Mouse (Mus musculus): Measurements from ENCODE around the gene Runx2. TPM values are rescaled to one million over a fixed set of nuclear protein-coding genes. Genes with fewer than 3 reads are reported as not detected.

Runx2 gene
- total and polyA plus RNA-seq, 2 experiments from 2014 or later, result 0.59 to 1.8 TPM

DNA sequence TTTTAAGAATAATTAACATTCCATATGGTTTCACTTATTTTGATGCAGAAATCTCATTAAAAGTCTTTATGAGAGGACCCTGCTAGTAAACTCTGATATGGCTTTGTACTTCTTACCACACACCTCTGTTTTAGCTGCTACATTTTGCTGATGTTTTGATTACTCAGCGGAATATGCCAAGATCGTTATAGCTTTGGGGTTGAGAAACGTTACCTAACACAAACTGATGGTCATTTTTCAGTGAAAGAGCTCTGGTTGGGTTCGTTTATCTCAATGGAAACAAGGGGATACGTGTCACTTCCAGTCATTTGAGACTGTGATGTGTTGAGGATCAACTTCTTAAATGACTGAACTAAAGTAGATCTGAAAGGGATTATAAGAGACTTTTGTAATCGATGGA is 203.8 kb downstream of the Runx2 start:
- WGBS, result 75% methylated on average over 6 of the region's 6 CpGs
- Histone ChIP-seq H3K27ac (ENCODE audit: low read depth, low read length) (no peak overlapping the region), H3K9me3 (ENCODE audit: low read length) (no peaks in the 10 kb centered on the region), H3K36me3 (ENCODE audit: insufficient read depth, low read length) (no peaks in the 10 kb centered on the region), H3K4me3 (ENCODE audit: low read depth, low read length) (no peak overlapping the region), H3K4me1 (ENCODE audit: insufficient read depth, low read length) (no peaks in the 10 kb centered on the region), H3K27me3 (ENCODE audit: insufficient read depth, low read length) (no peaks in the 10 kb centered on the region), H3K9ac (replicated peaks; ENCODE audit: low read length, poor library complexity, severe bottlenecking) (no peak overlapping the region), H3K4me2 (ENCODE audit: low read depth, low read length, poor library complexity, severe bottlenecking) (no peak overlapping the region)
- TF ChIP-seq CTCF (IDR thresholded peaks at IDR 0.05), result no peak
- no peak for ATAC-seq (ENCODE audit: low FRiP score)
- no peak for DNase-seq (ENCODE audit: low spot score)

DNA sequence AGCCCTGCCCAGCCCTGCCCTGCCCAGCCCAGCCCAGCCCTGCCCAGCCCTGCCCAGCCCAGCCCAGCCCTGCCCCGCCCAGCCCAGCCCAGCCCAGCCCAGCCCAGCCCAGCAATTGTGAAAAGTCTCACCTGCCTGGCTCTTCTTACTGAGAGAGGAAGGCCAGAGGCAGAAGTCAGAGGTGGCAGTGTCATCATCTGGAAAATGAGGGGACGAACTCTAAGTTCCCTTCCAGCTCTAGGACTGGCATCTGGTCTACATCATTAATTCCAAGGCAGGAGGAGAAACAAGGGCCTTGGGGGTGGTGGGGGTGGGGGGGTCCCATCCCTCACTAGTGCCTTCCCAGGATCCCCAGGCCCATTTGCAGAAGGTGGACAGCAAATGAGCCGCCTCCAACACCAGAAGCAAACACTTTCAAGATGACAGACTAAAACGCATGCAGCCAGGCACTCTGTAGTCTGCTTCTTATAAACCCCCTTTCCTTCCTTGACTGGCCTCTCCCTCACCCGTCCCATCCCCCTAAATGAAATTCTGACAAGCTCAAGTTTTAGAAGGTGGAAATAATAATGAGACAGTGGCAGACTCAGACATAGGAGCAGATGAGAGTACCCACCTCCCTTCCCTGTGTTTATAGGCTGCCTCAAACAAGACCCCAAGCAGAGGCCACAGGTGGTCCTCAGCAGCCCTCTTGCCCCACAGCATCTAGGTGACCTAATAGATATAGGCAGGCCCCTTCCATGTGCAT is 204.5 kb downstream of the Runx2 start:
- no peak for ATAC-seq (ENCODE audit: low FRiP score)
- H3K9ac ChIP-seq (replicated peaks; ENCODE audit: low read length, poor library complexity, severe bottlenecking), result no peak overlapping the region
- H3K4me2 ChIP-seq (ENCODE audit: low read depth, low read length, poor library complexity, severe bottlenecking), result no peak overlapping the region
- no peak overlapping the region for H3K27ac ChIP-seq (ENCODE audit: low read depth, low read length)
- H3K9me3 ChIP-seq (ENCODE audit: low read length), result no peaks in the 10 kb centered on the region
- no peak overlapping the region for H3K4me3 ChIP-seq (ENCODE audit: low read depth, low read length)
- 78% methylated on average over 5 of the region's 5 CpGs for WGBS
- no peaks in the 10 kb centered on the region for H3K4me1 ChIP-seq (ENCODE audit: insufficient read depth, low read length)
- no peaks in the 10 kb centered on the region for H3K27me3 ChIP-seq (ENCODE audit: insufficient read depth, low read length)
- H3K36me3 ChIP-seq (ENCODE audit: insufficient read depth, low read length), result no peaks in the 10 kb centered on the region
- no peak for DNase-seq (ENCODE audit: low spot score)
- TF ChIP-seq CTCF (IDR thresholded peaks at IDR 0.05), result no peak

DNA sequence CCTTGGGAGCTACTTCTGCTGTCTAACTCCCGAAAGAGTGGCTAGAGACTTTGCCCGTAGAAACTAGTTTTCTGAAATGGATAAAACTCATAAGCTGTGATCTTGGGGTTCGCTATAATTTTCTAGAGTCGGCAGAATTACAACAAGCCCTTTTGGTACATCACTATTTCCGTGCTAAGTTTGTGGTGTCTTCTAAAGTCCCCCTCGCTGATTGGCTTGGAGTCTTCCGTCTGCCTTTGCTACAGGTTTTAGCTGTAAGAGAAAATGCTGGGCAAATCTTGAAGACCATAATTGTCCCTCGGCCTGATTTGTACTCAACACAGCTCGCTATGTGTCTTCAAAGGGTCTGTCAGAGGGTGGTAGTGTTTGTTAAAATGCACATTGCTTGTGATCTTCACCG is 205.2 kb downstream of the Runx2 start:
- H3K9ac ChIP-seq (replicated peaks; ENCODE audit: low read length, poor library complexity, severe bottlenecking), result no peak overlapping the region
- H3K36me3 ChIP-seq (ENCODE audit: insufficient read depth, low read length), result no peaks in the 10 kb centered on the region
- 84% methylated on average over 10 of the region's 10 CpGs for WGBS
- H3K4me3 ChIP-seq (ENCODE audit: low read depth, low read length), result no peak overlapping the region
- no peak for TF ChIP-seq CTCF (IDR thresholded peaks at IDR 0.05)
- no peaks in the 10 kb centered on the region for H3K9me3 ChIP-seq (ENCODE audit: low read length)
- no peak for ATAC-seq (ENCODE audit: low FRiP score)
- no peaks in the 10 kb centered on the region for H3K27me3 ChIP-seq (ENCODE audit: insufficient read depth, low read length)
- H3K4me2 ChIP-seq (ENCODE audit: low read depth, low read length, poor library complexity, severe bottlenecking), result no peak overlapping the region
- no peak for DNase-seq (ENCODE audit: low spot score)
- no peaks in the 10 kb centered on the region for H3K4me1 ChIP-seq (ENCODE audit: insufficient read depth, low read length)
- no peak overlapping the region for H3K27ac ChIP-seq (ENCODE audit: low read depth, low read length)

DNA sequence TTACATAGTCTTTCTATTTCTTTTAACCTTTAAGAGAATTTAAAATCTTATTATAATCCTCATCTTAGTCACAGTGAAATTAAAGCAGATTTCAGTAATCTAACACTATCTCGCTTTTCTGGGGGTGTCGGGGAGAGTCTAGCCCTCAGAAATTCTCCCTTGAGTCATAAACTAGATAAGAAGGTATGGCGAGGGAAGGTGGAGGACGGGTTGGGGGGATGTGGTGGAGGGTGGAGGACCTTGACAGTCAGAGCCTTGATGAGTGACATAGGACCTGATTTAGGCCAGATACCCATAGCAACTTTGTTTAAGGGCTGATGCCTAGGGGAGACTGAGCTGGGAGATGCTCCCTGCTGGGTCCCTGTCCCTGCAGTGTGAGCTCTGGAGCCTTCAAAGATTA is 205.7 kb downstream of the Runx2 start:
- Histone ChIP-seq H3K4me1 (ENCODE audit: insufficient read depth, low read length) (no peaks in the 10 kb centered on the region), H3K9me3 (ENCODE audit: low read length) (no peaks in the 10 kb centered on the region), H3K9ac (replicated peaks; ENCODE audit: low read length, poor library complexity, severe bottlenecking) (no peak overlapping the region), H3K27ac (ENCODE audit: low read depth, low read length) (no peak overlapping the region), H3K4me3 (ENCODE audit: low read depth, low read length) (no peak overlapping the region), H3K36me3 (ENCODE audit: insufficient read depth, low read length) (no peaks in the 10 kb centered on the region), H3K4me2 (ENCODE audit: low read depth, low read length, poor library complexity, severe bottlenecking) (no peak overlapping the region), H3K27me3 (ENCODE audit: insufficient read depth, low read length) (no peaks in the 10 kb centered on the region)
- no peak for TF ChIP-seq CTCF (IDR thresholded peaks at IDR 0.05)
- no peak for DNase-seq (ENCODE audit: low spot score)
- WGBS, result 83% methylated on average over 4 of the region's 4 CpGs
- no peak for ATAC-seq (ENCODE audit: low FRiP score)

DNA sequence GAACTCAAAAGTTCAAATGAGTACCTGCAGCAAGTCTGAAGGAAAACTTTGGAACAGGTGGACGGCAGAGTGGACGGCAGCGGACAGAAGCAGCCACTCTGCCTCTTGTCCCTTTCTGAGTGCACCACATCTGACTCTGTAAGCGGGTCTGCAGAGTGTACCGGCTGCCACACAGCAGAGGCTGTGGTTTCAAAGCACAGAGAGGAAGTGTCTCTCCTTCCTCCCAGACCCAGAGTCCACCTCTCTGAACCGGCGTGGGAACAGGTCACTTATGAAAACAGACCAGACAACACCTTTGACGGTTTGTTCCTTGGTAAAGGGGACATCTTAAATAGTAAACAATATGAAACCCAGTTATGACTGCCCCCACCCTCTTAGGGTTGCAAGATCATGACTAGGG is 207.2 kb downstream of the Runx2 start:
- no peak overlapping the region for H3K4me2 ChIP-seq (ENCODE audit: low read depth, low read length, poor library complexity, severe bottlenecking)
- H3K27ac ChIP-seq (ENCODE audit: low read depth, low read length), result no peak overlapping the region
- no peak overlapping the region for H3K9ac ChIP-seq (replicated peaks; ENCODE audit: low read length, poor library complexity, severe bottlenecking)
- H3K9me3 ChIP-seq (ENCODE audit: low read length), result no peaks in the 10 kb centered on the region
- 87% methylated on average over 8 of the region's 8 CpGs for WGBS
- H3K4me3 ChIP-seq (ENCODE audit: low read depth, low read length), result no peak overlapping the region
- TF ChIP-seq CTCF (IDR thresholded peaks at IDR 0.05), result no peak
- DNase-seq (ENCODE audit: low spot score), result no peak
- ATAC-seq (ENCODE audit: low FRiP score), result no peak
- no peaks in the 10 kb centered on the region for H3K36me3 ChIP-seq (ENCODE audit: insufficient read depth, low read length)
- H3K27me3 ChIP-seq (ENCODE audit: insufficient read depth, low read length), result no peaks in the 10 kb centered on the region
- H3K4me1 ChIP-seq (ENCODE audit: insufficient read depth, low read length), result no peaks in the 10 kb centered on the region

DNA sequence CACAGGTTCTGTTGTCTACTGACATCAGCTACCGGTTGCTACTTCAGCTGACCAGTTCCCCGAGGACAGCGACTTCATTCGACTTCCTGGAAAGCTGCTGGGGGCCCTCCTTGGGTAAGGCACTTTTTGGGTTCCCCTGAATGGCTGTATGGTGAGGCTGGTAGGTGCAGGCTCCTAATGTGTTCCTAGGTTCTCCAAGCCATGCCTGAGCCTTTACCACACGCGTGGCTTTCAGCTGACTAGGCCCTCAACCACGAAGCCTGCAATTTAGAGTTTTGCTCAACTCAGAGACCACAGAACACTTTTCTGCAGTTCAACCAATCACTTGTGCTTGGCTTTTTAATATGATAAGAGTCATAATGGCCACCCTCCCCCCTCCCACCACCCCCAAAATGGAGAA is 208.4 kb downstream of the Runx2 start:
- no peaks in the 10 kb centered on the region for H3K36me3 ChIP-seq (ENCODE audit: insufficient read depth, low read length)
- no peak overlapping the region for H3K27ac ChIP-seq (ENCODE audit: low read depth, low read length)
- H3K9me3 ChIP-seq (ENCODE audit: low read length), result no peaks in the 10 kb centered on the region
- ATAC-seq (ENCODE audit: low FRiP score), result no peak
- H3K9ac ChIP-seq (replicated peaks; ENCODE audit: low read length, poor library complexity, severe bottlenecking), result no peak overlapping the region
- no peak for TF ChIP-seq CTCF (IDR thresholded peaks at IDR 0.05)
- H3K27me3 ChIP-seq (ENCODE audit: insufficient read depth, low read length), result no peaks in the 10 kb centered on the region
- H3K4me1 ChIP-seq (ENCODE audit: insufficient read depth, low read length), result no peaks in the 10 kb centered on the region
- H3K4me2 ChIP-seq (ENCODE audit: low read depth, low read length, poor library complexity, severe bottlenecking), result no peak overlapping the region
- DNase-seq (ENCODE audit: low spot score), result no peak
- no peak overlapping the region for H3K4me3 ChIP-seq (ENCODE audit: low read depth, low read length)
- 90% methylated on average over 7 of the region's 7 CpGs for WGBS
